ENCODE assay signal across 20 mouse cellular contexts in the genomic region with DNA sequence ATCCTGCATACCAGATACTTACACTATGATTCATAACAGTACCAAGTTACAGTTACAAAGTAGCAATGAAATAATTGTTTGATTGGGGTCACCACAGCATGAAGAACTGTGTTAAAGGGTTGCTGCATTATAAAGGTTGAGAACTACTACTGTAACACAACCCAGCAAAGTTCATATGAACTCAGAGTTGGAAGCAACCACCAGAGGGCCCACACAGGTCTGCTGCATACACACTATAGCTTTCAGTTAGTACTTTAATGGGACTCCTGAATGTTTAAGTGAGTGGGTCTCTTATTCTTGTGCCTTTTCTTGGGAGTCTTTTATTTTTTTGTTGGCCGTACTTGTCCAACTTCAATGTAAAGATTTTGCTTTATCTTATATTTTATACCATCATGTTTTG.
DNase-seq lines count a peak whose midpoint lies in the region; ATAC-seq and TF ChIP-seq lines count a peak whose summit lies in the region.
"Had no signal": no experiment of that assay in that cellular context is flagged by ENCODE, and none has a peak within 500 bp of the region (broad histone marks: within the 10 kb centered on the region; RNA-seq: fewer than 3 reads in every experiment).

No protein-coding gene starts in this region.

- TF ChIP-seq POLR2A in lung, adult 2 months (IDR thresholded peaks at IDR 0.05; ENCODE audit: borderline replicate concordance, extremely low read depth, low read depth, low read length), result no peak

- H3K4me1 ChIP-seq in kidney, embryonic 16.5 days (ENCODE audit: insufficient read depth, low read length), result no peaks in the 10 kb centered on the region
- H3K4me1 ChIP-seq in lung, embryonic 14.5 days (ENCODE audit: insufficient read depth), result no peaks in the 10 kb centered on the region
- no peaks in the 10 kb centered on the region for H3K4me1 ChIP-seq in lung, adult 2 months (ENCODE audit: control insufficient read depth, insufficient read depth, low read length)
- H3K4me1 ChIP-seq: heart, embryonic 13.5 days; hindbrain, embryonic 10.5 days; limb, embryonic 13.5 days; midbrain, embryonic 10.5 days had no signal

- 90% methylated on average over 1 of the region's 1 CpGs for WGBS in kidney, embryonic 16.5 days
- 93% methylated on average over 1 of the region's 1 CpGs for WGBS in lung, embryonic 14.5 days
- WGBS in lung, adult 2 months, result 93% methylated on average over 1 of the region's 1 CpGs

- H3K9ac ChIP-seq in kidney, embryonic 16.5 days (replicated peaks; ENCODE audit: low read length), result no peak overlapping the region
- H3K9ac ChIP-seq in lung, embryonic 14.5 days, result no peak overlapping the region
- H3K9ac ChIP-seq: heart, embryonic 13.5 days; limb, embryonic 13.5 days had no signal

- TF ChIP-seq CTCF in lung, embryonic 14.5 days (IDR thresholded peaks at IDR 0.05; ENCODE audit: low read depth), result peak; percentile 39; the same call in 1 of the 2 replicates
- TF ChIP-seq CTCF in lung, adult 2 months (IDR thresholded peaks at IDR 0.05; ENCODE audit: insufficient read depth, low read length), result no peak

- ATAC-seq in kidney, embryonic 16.5 days (ENCODE audit: low FRiP score, low TSS enrichment), result no peak
- ATAC-seq in lung, embryonic 14.5 days (ENCODE audit: insufficient read depth), result no peak
- no peak for ATAC-seq in monocyte, adult 5-6 weeks (replicated peaks; ENCODE audit: insufficient number of reproducible peaks, low FRiP score, low TSS enrichment, poor library complexity, severe bottlenecking)
- ATAC-seq: forebrain, embryonic 14.5 days; inflammation-experienced regulatory T-cells, adult 6 months; Patski had no signal

- H3K9me3 ChIP-seq in kidney, embryonic 16.5 days (ENCODE audit: low read length), result no peaks in the 10 kb centered on the region
- H3K9me3 ChIP-seq in lung, embryonic 14.5 days (ENCODE audit: low read depth, low read length), result no peaks in the 10 kb centered on the region
- H3K9me3 ChIP-seq: heart, embryonic 13.5 days; hindbrain, embryonic 10.5 days; limb, embryonic 13.5 days; midbrain, embryonic 10.5 days had no signal

- DNase-seq in embryo, embryonic 10.5 days (ENCODE audit: low spot score), result peak; percentile 16
- DNase-seq in embryo, embryonic 11 days, result no peak
- DNase-seq in kidney, adult 9 months, result peak; percentile 4
- DNase-seq in lung, embryonic 14.5 days, result peak; percentile 23
- no peak for DNase-seq in lung, adult 2 months
- no peak for DNase-seq in ovary, postnatal 36 days (ENCODE audit: low spot score)
- DNase-seq: adrenal gland, adult 2 months; cerebellum, postnatal 10 days; lung, postnatal 4 days; right cerebral cortex, postnatal 25 days; thymus, postnatal 14 days had no signal

- H3K4me3 ChIP-seq in kidney, embryonic 16.5 days (ENCODE audit: low read length), result no peak overlapping the region
- H3K4me3 ChIP-seq in lung, embryonic 14.5 days (ENCODE audit: low read depth, low read length), result no peak overlapping the region
- no peak overlapping the region for H3K4me3 ChIP-seq in lung, adult 2 months (replicated peaks; ENCODE audit: extremely low read depth, low read depth, low read length)
- H3K4me3 ChIP-seq: heart, embryonic 13.5 days; hindbrain, embryonic 10.5 days; limb, embryonic 13.5 days; midbrain, embryonic 10.5 days had no signal

- no peaks in the 10 kb centered on the region for H3K27me3 ChIP-seq in kidney, embryonic 16.5 days (ENCODE audit: insufficient read depth, low read length)
- H3K27me3 ChIP-seq in lung, embryonic 14.5 days (ENCODE audit: insufficient read depth, low read length), result no peaks in the 10 kb centered on the region
- H3K27me3 ChIP-seq: heart, embryonic 13.5 days; limb, embryonic 13.5 days; Patski had no signal

- H3K4me2 ChIP-seq in kidney, embryonic 16.5 days (replicated peaks; ENCODE audit: low read depth, low read length), result no peak overlapping the region
- H3K4me2 ChIP-seq in lung, embryonic 14.5 days, result no peak overlapping the region
- H3K4me2 ChIP-seq: heart, embryonic 13.5 days; limb, embryonic 13.5 days had no signal

- no peaks in the 10 kb centered on the region for H3K36me3 ChIP-seq in kidney, embryonic 16.5 days (ENCODE audit: insufficient read depth, low read length)
- no peaks in the 10 kb centered on the region for H3K36me3 ChIP-seq in lung, embryonic 14.5 days (ENCODE audit: insufficient read depth)
- H3K36me3 ChIP-seq: heart, embryonic 13.5 days; hindbrain, embryonic 10.5 days; limb, embryonic 13.5 days; midbrain, embryonic 10.5 days had no signal

- no peak overlapping the region for H3K27ac ChIP-seq in kidney, embryonic 16.5 days (ENCODE audit: low read length)
- no peak overlapping the region for H3K27ac ChIP-seq in lung, embryonic 14.5 days (ENCODE audit: low read depth)
- H3K27ac ChIP-seq: heart, embryonic 13.5 days; hindbrain, embryonic 10.5 days; limb, embryonic 13.5 days; midbrain, embryonic 10.5 days had no signal

Comparison
In these comparisons a context has a peak if more than half of its experiments do, and no peak if none do; other contexts are left out.
1. DNase-seq: peak in embryo, embryonic 10.5 days (single experiment), kidney, adult 9 months (single experiment) and lung, embryonic 14.5 days (single experiment); none in embryo, embryonic 11 days (single experiment), lung, adult 2 months (single experiment) and ovary, postnatal 36 days (single experiment).